Mouse (Mus musculus) ovary, postnatal 36 days (tissue): ENCODE results near the gene Vsnl1.

Experiments used
- DNase-seq: peaks from one replicate; pipeline ENCODE4 v3.0.0; 2022; ENCODE audit warnings: low spot score, mixed read lengths

The Vsnl1 gene

GRCm38 (mm10) chr12:11276632-11277031 is 159.8 kb downstream of the Vsnl1 start:
- DNase-seq: no peak
